ENCODE assay signal across 7 mouse cellular contexts in the genomic region with DNA sequence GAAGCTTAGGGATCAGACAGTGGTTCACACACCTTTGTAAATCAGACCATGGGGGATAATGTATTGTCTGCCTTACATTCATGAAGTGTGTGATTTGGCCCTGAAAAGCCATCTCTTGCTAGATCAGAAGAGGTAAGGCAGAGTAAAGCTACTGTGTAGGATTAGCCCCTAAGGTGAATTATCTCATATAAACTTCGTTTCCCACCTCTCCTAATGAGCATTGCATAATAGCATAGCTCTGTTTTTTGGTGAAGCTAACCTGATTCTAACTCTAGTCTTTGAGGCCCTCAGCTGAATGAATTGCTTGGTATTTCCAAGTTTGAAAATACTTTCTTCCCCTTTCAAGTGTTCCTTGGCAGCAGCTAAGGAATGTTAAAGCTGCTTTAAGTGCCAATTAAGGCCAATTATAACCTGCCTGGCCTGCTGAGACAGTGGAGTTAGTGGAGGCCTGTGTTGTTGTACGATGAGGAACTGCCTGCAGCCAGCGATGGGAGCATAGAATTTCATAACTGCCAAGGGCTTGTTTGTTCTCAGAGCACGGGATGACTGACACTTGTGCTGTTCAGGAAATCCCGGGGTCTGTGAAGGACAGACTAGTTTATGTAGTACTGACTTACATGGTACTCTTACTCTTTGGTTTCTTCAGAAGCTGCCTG. TPM values are rescaled to one million over a fixed set of nuclear protein-coding genes. Genes with fewer than 3 reads are reported as not detected.
DNase-seq lines count a peak whose midpoint lies in the region; ATAC-seq and TF ChIP-seq lines count a peak whose summit lies in the region.

No protein-coding gene starts in this region.

- no peaks in the 10 kb centered on the region for H3K27me3 ChIP-seq in forebrain, embryonic 15.5 days
- no peaks in the 10 kb centered on the region for H3K27me3 ChIP-seq in lung, postnatal 0 days (replicated peaks; ENCODE audit: insufficient read depth, low read length)

- no peaks in the 10 kb centered on the region for H3K36me3 ChIP-seq in forebrain, embryonic 15.5 days
- no peaks in the 10 kb centered on the region for H3K36me3 ChIP-seq in lung, postnatal 0 days (ENCODE audit: insufficient read depth, low read length)

- H3K4me3 ChIP-seq in forebrain, embryonic 15.5 days = no peak overlapping the region
- no peak overlapping the region for H3K4me3 ChIP-seq in lung, postnatal 0 days (ENCODE audit: low read depth, low read length)

- H3K4me2 ChIP-seq in forebrain, embryonic 15.5 days (replicated peaks) = no peak overlapping the region
- H3K4me2 ChIP-seq in lung, postnatal 0 days (replicated peaks; ENCODE audit: low read depth, low read length) = no peak overlapping the region

- ATAC-seq in forebrain, embryonic 15.5 days (replicated peaks) = peak; percentile 68
- ATAC-seq in lung, postnatal 0 days = peak; percentile 86

- 4% methylated on average over 5 of the region's 5 CpGs for WGBS in forebrain, embryonic 15.5 days
- WGBS in lung, postnatal 0 days = 15% methylated on average over 5 of the region's 5 CpGs

- H3K4me1 ChIP-seq in forebrain, embryonic 15.5 days = peaks cover 53% of the 10 kb centered on the region
- peaks cover 11% of the 10 kb centered on the region for H3K4me1 ChIP-seq in lung, postnatal 0 days (ENCODE audit: insufficient read depth, low read depth, low read length)

- TF ChIP-seq CTCF in lung, postnatal 0 days (IDR thresholded peaks at IDR 0.05) = no peak

- TF ChIP-seq EP300 in lung, postnatal 0 days (IDR thresholded peaks at IDR 0.05) = peak; percentile 94

- H3K9ac ChIP-seq in forebrain, embryonic 15.5 days (replicated peaks) = no peak overlapping the region
- H3K9ac ChIP-seq in lung, postnatal 0 days (replicated peaks; ENCODE audit: low read depth) = no peak overlapping the region

- H3K9me3 ChIP-seq in forebrain, embryonic 15.5 days = no peaks in the 10 kb centered on the region
- no peaks in the 10 kb centered on the region for H3K9me3 ChIP-seq in lung, postnatal 0 days (ENCODE audit: low read length)

- peak overlapping the region; percentile 70 for H3K27ac ChIP-seq in forebrain, embryonic 15.5 days (replicated peaks)
- peak overlapping the region; percentile 51 for H3K27ac ChIP-seq in lung, postnatal 0 days (ENCODE audit: low read length)

- peak; percentile 11 for DNase-seq in thymus, postnatal 25 days
- no peak for DNase-seq in thymus, postnatal 4 days
- DNase-seq in lung, postnatal 0 days (ENCODE audit: low spot score) = peak; percentile 90
- no peak for DNase-seq in urinary bladder, postnatal 25 days (ENCODE audit: low spot score)
- no peak for DNase-seq in heart, adult 11 months
- no peak for DNase-seq in cerebellum, adult 11 months

RNA-seq across cellular contexts. Expression of gene Psmd6, which starts 56.2 kb away (rescaled TPM):
- 280 and 283 TPM in 2 replicates for polyA plus RNA-seq in forebrain, embryonic 15.5 days (2015; fragmentation: Nextera tagmentation; extraction: Ambion mirVana)
- polyA plus RNA-seq in lung, postnatal 0 days (2015; fragmentation: Nextera tagmentation; extraction: Ambion mirVana) = 130 and 132 TPM in 2 replicates

Comparison
In these comparisons a context has a peak if more than half of its experiments do, and no peak if none do; other contexts are left out.
1. DNase-seq: peak in thymus, postnatal 25 days (single experiment) and lung, postnatal 0 days (single experiment); none in thymus, postnatal 4 days (single experiment), urinary bladder, postnatal 25 days (single experiment), heart, adult 11 months (single experiment) and cerebellum, adult 11 months (single experiment).